Mouse (Mus musculus) heart, adult 18-20 months (tissue): Measurements from ENCODE around the gene Zp2. TPM values are rescaled to one million over a fixed set of nuclear protein-coding genes. Genes with fewer than 3 reads are reported as not detected.

ENCODE experiments used
- total RNA-seq, 2 experiments: library from RNA; stranded (reverse); gene quantifications; 2 replicates each; pipeline ENCODE4 v1.2.3; 2021

Gene Zp2
- total RNA-seq, 2 experiments from 2014 or later = 0.65 to 0.75 TPM

Other genes starting within 250 kb of the Zp2 start
- 1 to 10 TPM; 7.2 to 9.6 TPM for gene Lyrm1, start 249.4 kb downstream of the Zp2 start, total RNA-seq
- gene Dcun1d3, start 249.0 kb downstream of the Zp2 start, total RNA-seq = 10 to 100 TPM; 13.1 to 15.3 TPM
- under 1 TPM in 1 of 2 experiments, not detected in 1; 0.51 TPM for gene Dnah3, start 50.0 kb downstream of the Zp2 start, total RNA-seq
- 10 to 100 TPM; 25.9 to 26.0 TPM for gene Tmem159, start 42.9 kb downstream of the Zp2 start, total RNA-seq
- under 1 TPM; 0.18 to 0.22 TPM for gene Anks4b, start 28.6 kb upstream of the Zp2 start, total RNA-seq
- gene Crym, start 56.8 kb upstream of the Zp2 start, total RNA-seq = 1 to 10 TPM in 1 of 2 experiments, under 1 TPM in 1; 0.35 to 1.1 TPM
- not detected for gene Abca14, start 58.7 kb upstream of the Zp2 start, total RNA-seq
- gene Abca15, start 183.4 kb upstream of the Zp2 start, total RNA-seq = not detected